Mouse (Mus musculus) kidney, adult 2 months (tissue): ENCODE results near the gene Fzr1. TPM values are rescaled to one million over a fixed set of nuclear protein-coding genes. Genes with fewer than 3 reads are reported as not detected.

Source experiments
- DNase-seq: peaks from one replicate; pipeline ENCODE4 v3.0.0; 2021
- H3K27ac ChIP-seq: fragments of 200-500 bp; 2 replicates; pipeline ENCODE4 v1.5.1; 2012; ENCODE audit warnings: low read depth, low read length, control low read depth, inconsistent platforms; ENCODE audit not compliant: insufficient read depth
- H3K27me3 ChIP-seq: fragments of 200-500 bp; replicated peaks from 2 replicates; pipeline ENCODE4 v1.6.1; 2012; ENCODE audit warnings: mild to moderate bottlenecking, moderate library complexity, low read length, inconsistent platforms; ENCODE audit not compliant: control insufficient read depth, insufficient read depth
- H3K36me3 ChIP-seq: fragments of 200-500 bp; 2 replicates; pipeline ENCODE4 v1.6.1; 2012; ENCODE audit warnings: mild to moderate bottlenecking, moderate library complexity, low read length, inconsistent platforms; ENCODE audit not compliant: control insufficient read depth, insufficient read depth
- H3K4me1 ChIP-seq: fragments of 200-500 bp; 2 replicates; pipeline ENCODE4 v1.6.1; 2011; ENCODE audit warnings: low read length; ENCODE audit not compliant: control insufficient read depth, insufficient read depth
- H3K4me3 ChIP-seq: fragments of 200-500 bp; 2 replicates; pipeline ENCODE4 v1.5.1; 2011; ENCODE audit warnings: mild to moderate bottlenecking, low read depth, low read length, control low read depth; ENCODE audit not compliant: insufficient read depth
- CTCF ChIP-seq: fragments of 200-500 bp; conservative IDR thresholded peaks from 2 replicates; pipeline ENCODE4 v1.5.1; 2011; ENCODE audit warnings: low read depth, mild to moderate bottlenecking, control low read depth, low read length, moderate library complexity, mixed read lengths; ENCODE audit not compliant: insufficient read depth, insufficient read length
- POLR2A ChIP-seq: fragments of 200-500 bp; IDR thresholded peaks from one replicate; pipeline ENCODE4 v1.6.1; 2011; ENCODE audit warnings: low read depth, low read length, control low read depth
- WGBS: fragments of 180-500 bp; shearing (Covaris S2); methylation state at CpG from one replicate; pipeline ENCODE4 v1.1.7; 2018; 5-methylcytosine and 5-hydroxymethylcytosine counted together
- polyA plus RNA-seq: library from polyadenylated mRNA; depleted of rRNA; stranded (reverse); fragments of >200 nt; gene quantifications from 2 replicates; pipeline ENCODE4 v1.2.3, GENCODE M21; 2012

The Fzr1 gene
- polyA plus RNA-seq, 1 experiment: 41.1 TPM

GRCm38 (mm10) chr10:81332277-81332676 lies 46.0 kb downstream of the Fzr1 start:
- Histone ChIP-seq H3K27me3 (no peaks in the 10 kb centered on the region), H3K36me3 (no peaks in the 10 kb centered on the region), H3K27ac (no peak overlapping the region), H3K4me1 (no peaks in the 10 kb centered on the region), H3K4me3 (no peak overlapping the region)
- WGBS: 31% methylated on average over 29 of the region's 29 CpGs
- no peak for TF ChIP-seq POLR2A
- TF ChIP-seq CTCF: no peak
- no peak for DNase-seq

DNA sequence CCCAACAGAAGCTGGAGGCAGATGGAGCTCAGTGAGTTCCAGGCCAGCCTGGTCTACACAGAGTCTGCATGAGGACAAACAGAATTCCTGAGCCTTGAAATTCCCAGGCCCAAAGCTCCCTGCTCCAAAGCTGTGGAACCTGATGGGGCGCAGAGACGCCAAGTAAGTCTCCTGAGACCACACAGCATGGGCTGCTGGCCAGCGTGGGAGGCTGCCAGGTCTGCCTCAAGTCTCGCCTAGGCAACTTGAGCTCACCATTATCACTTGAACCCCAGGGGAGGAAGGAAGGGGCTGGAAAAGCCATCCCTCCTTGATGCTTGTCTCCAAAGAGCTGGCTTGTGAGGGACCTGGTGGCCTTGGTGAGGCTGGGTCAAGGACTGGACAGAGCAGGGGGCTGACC lies 48.3 kb downstream of the Fzr1 start:
- Histone ChIP-seq H3K4me3 (peak overlapping the region; percentile 39; the same call in 1 of the 2 replicates), H3K27me3 (no peaks in the 10 kb centered on the region), H3K36me3 (no peaks in the 10 kb centered on the region; the same call in 1 of the 2 replicates), H3K4me1 (no peaks in the 10 kb centered on the region), H3K27ac (peak overlapping the region; percentile 52)
- peak; percentile 72 for DNase-seq
- TF ChIP-seq CTCF (no peak), POLR2A (no peak)
- WGBS: 53% methylated on average over 4 of the region's 4 CpGs

DNA sequence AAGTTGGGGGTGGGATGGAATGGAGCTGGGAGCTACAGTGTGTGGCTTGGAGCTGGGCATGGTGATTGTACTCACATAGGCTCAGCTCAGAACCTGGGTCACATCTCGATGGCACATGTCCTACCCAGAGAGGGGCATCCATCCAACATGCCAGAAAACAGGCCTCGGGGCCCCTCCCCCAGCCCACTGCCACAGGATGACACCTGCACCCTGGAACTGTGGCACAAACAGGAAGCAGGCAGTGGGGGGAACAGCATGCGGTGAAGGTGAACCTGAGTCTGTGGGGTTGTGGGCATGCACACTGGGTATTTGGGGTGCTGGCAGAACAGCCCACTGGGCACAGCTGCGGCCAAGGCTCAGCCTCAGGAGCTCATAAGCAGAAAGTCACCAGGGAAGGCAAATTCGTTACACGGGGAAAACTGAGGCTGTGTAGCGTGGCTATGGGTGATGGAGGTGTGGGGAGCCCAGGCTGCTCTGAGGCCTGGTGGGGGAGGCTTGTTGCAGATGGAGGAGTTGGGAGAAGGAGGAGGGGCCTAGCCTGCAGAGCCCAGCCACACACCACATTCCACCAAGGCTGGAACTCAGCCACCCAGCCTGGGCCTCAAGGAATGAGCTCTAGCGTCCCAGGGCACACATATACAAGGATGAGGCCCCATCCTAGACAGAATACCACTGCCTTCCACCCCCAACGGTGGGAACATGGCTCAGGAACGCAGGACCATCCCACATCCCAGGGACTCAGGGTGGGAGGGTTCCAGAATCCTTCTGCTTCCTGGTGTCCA lies 48.9 kb downstream of the Fzr1 start:
- H3K4me1 ChIP-seq: no peaks in the 10 kb centered on the region
- H3K27ac ChIP-seq: peak overlapping the region; percentile 52
- TF ChIP-seq CTCF (no peak), POLR2A (no peak)
- peak; percentile 31 for DNase-seq
- peak overlapping the region; percentile 39 for H3K4me3 ChIP-seq
- no peaks in the 10 kb centered on the region; the same call in 1 of the 2 replicates for H3K36me3 ChIP-seq
- WGBS: 47% methylated on average over 10 of the region's 10 CpGs
- H3K27me3 ChIP-seq: no peaks in the 10 kb centered on the region

DNA sequence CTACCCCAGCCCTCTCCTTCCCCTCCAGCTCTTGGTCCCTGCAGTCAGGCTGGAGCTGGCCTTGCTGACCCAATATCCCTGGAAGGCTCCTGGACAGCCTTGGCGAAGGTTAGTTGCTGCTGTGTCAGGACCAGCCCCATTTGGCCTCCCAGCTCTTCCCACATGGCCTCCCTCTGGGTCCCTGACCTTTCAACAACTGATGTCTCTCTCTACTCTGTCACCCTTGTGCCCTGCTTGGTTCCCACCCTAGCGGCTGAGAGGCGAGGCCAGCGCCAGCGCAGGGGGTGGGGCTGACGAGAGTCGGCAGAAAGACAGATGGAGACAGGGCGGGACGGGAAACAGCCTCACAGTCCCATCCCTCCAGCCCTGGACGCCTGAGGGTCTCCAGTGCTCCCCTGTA lies 49.9 kb downstream of the Fzr1 start, which contains the start of gene Tbxa2r:
Gene Tbxa2r, plus strand, starts transcription at position 346 of the 400 bp plus-strand sequence.
- H3K27ac ChIP-seq: peak within 1 kb of the TSS; percentile 61
- H3K27me3 ChIP-seq: no peaks in the 10 kb centered on the region
- peak; percentile 84 for DNase-seq
- H3K4me1 ChIP-seq: no peaks in the 10 kb centered on the region
- H3K36me3 ChIP-seq: no peaks in the 10 kb centered on the region; the same call in 1 of the 2 replicates
- H3K4me3 ChIP-seq: peak within 1 kb of the TSS; percentile 39
- WGBS: 29% methylated on average over 10 of the region's 10 CpGs
- no peak for TF ChIP-seq CTCF
- peak; percentile 42 for TF ChIP-seq POLR2A

- peak; percentile 74 for DNase-seq
- no peaks in the 10 kb centered on the region for H3K4me1 ChIP-seq
- H3K27me3 ChIP-seq: no peaks in the 10 kb centered on the region
- 30% methylated on average over 2 of the region's 2 CpGs for WGBS
- TF ChIP-seq CTCF (no peak), POLR2A (no peak)
- no peaks in the 10 kb centered on the region; the same call in 1 of the 2 replicates for H3K36me3 ChIP-seq
- peak overlapping the region; percentile 39 for H3K4me3 ChIP-seq
- peak overlapping the region; percentile 61 for H3K27ac ChIP-seq
These were observed 50.4 kb downstream of the Fzr1 start for GRCm38 (mm10) chr10:81327959-81328358.

- peak; percentile 86 for DNase-seq
- TF ChIP-seq POLR2A (no peak), CTCF (no peak)
- WGBS: 73% methylated on average over 6 of the region's 6 CpGs
These were observed 51.5 kb downstream of the Fzr1 start for GRCm38 (mm10) chr10:81326858-81327257.

GRCm38 (mm10) chr10:81325781-81326180 lies 52.5 kb downstream of the Fzr1 start:
- Histone ChIP-seq H3K36me3 (no peaks in the 10 kb centered on the region; the same call in 1 of the 2 replicates), H3K27ac (no peak overlapping the region)
- 86% methylated on average over 18 of the region's 18 CpGs for WGBS

More at GRCm38 (mm10) chr10:81326858-81327257, 51.5 kb downstream of the Fzr1 start:
- no peaks in the 10 kb centered on the region; the same call in 1 of the 2 replicates for H3K36me3 ChIP-seq
- H3K4me3 ChIP-seq: peak overlapping the region; percentile 13; the same call in 1 of the 2 replicates
- no peaks in the 10 kb centered on the region for H3K27me3 ChIP-seq
- no peaks in the 10 kb centered on the region for H3K4me1 ChIP-seq
- peak overlapping the region; percentile 79 for H3K27ac ChIP-seq

More at GRCm38 (mm10) chr10:81325781-81326180, 52.5 kb downstream of the Fzr1 start:
- no peak overlapping the region for H3K4me3 ChIP-seq
- TF ChIP-seq CTCF (no peak), POLR2A (no peak)
- no peaks in the 10 kb centered on the region for H3K27me3 ChIP-seq
- no peak for DNase-seq
- H3K4me1 ChIP-seq: no peaks in the 10 kb centered on the region
